Mouse (Mus musculus) myocyte (in vitro differentiated cells): ENCODE data around the gene Stab2. TPM values are rescaled to one million over a fixed set of nuclear protein-coding genes. Genes with fewer than 3 reads are reported as not detected.

Source experiments
- H3K27me3 ChIP-seq: one replicate; pipeline ENCODE4 v1.6.1; 2011; ENCODE audit not compliant: control insufficient read depth, insufficient read depth, insufficient read length
- H3K36me3 ChIP-seq: one replicate; pipeline ENCODE4 v1.6.1; 2011; ENCODE audit not compliant: control insufficient read depth, insufficient read depth
- H3K4me2 ChIP-seq: one replicate; pipeline ENCODE4 v1.6.1; 2011; ENCODE audit warnings: low read depth, control low read depth
- H3K4me3 ChIP-seq: one replicate; pipeline ENCODE4 v1.5.1; 2011; ENCODE audit warnings: mild to moderate bottlenecking, control low read depth, moderate library complexity
- H3K79me2 ChIP-seq: one replicate; pipeline ENCODE4 v1.6.1; 2011; ENCODE audit not compliant: control insufficient read depth, insufficient read depth
- H3ac ChIP-seq: one replicate; pipeline ENCODE4 v1.6.1; 2011; ENCODE audit not compliant: control insufficient read depth, insufficient read length
- CEBPB ChIP-seq: IDR thresholded peaks from 2 replicates; pipeline ENCODE4 v1.6.1; 2011; ENCODE audit warnings: mild to moderate bottlenecking, moderate library complexity; ENCODE audit not compliant: poor library complexity, insufficient read depth, severe bottlenecking
- E2F4 ChIP-seq: IDR thresholded peaks from one replicate; pipeline ENCODE4 v1.6.1; 2011; ENCODE audit warnings: mild to moderate bottlenecking, control low read depth, moderate library complexity; ENCODE audit not compliant: insufficient read depth
- MAX ChIP-seq: IDR thresholded peaks from one replicate; pipeline ENCODE4 v1.6.1; 2011; ENCODE audit warnings: low read depth, mild to moderate bottlenecking, control low read depth
- MYOD1 ChIP-seq, 3 experiments: IDR thresholded peaks; one replicate each; pipeline ENCODE4 v1.6.1; 2011; ENCODE audit warnings: control low read depth in 2 of 3, low read depth in 2 of 3, mild to moderate bottlenecking in 2 of 3, moderate library complexity in 1 of 3; ENCODE audit not compliant: insufficient read length in 2 of 3, control insufficient read depth in 1 of 3
- MYOG ChIP-seq, 3 experiments: IDR thresholded peaks; one replicate each; pipeline ENCODE4 v1.6.1; 2011; ENCODE audit warnings: control low read depth in 2 of 3, low read depth in 2 of 3, mild to moderate bottlenecking in 2 of 3; ENCODE audit not compliant: insufficient read length in 2 of 3, control insufficient read depth in 1 of 3, insufficient read depth in 1 of 3
- POLR2A ChIP-seq: IDR thresholded peaks from one replicate; pipeline ENCODE4 v1.6.1; 2011; ENCODE audit warnings: low read depth, mild to moderate bottlenecking, control low read depth, moderate library complexity; ENCODE audit not compliant: insufficient read length
- POLR2AphosphoS2 ChIP-seq: IDR thresholded peaks from one replicate; pipeline ENCODE4 v1.6.1; 2011; ENCODE audit warnings: low read depth, control low read depth; ENCODE audit not compliant: insufficient read length
- REST ChIP-seq: IDR thresholded peaks from one replicate; pipeline ENCODE4 v1.6.1; 2011; ENCODE audit warnings: mild to moderate bottlenecking, control low read depth, moderate library complexity; ENCODE audit not compliant: insufficient read depth, insufficient read length
- SRF ChIP-seq: IDR thresholded peaks from one replicate; pipeline ENCODE4 v1.6.1; 2011; ENCODE audit warnings: low read depth; ENCODE audit not compliant: control insufficient read depth, insufficient read length
- TCF12 ChIP-seq: IDR thresholded peaks from one replicate; pipeline ENCODE4 v1.6.1; 2011; ENCODE audit warnings: mild to moderate bottlenecking, control low read depth; ENCODE audit not compliant: poor library complexity, insufficient read depth, severe bottlenecking
- TCF3 ChIP-seq: IDR thresholded peaks from one replicate; pipeline ENCODE4 v1.6.1; 2011; ENCODE audit warnings: low read depth, control low read depth; ENCODE audit not compliant: insufficient read length
- USF1 ChIP-seq: IDR thresholded peaks from one replicate; pipeline ENCODE4 v1.6.1; 2011; ENCODE audit warnings: low read depth, mild to moderate bottlenecking, control low read depth, moderate library complexity
- polyA plus RNA-seq: library from polyadenylated mRNA; unstranded; fragments of >200 nt; fragmentation: generic; extraction: Trizol; gene quantifications from one replicate; pipeline ENCODE4 v1.2.1, GENCODE M21; 2012; ENCODE audit warnings: missing spikeins

The Stab2 gene
- polyA plus RNA-seq, 1 experiment = 0.17 TPM

- H3K36me3 ChIP-seq = no peaks in the 10 kb centered on the region
- H3ac ChIP-seq = no peak overlapping the region
- TF ChIP-seq E2F4 (no peak), MYOG (IDR thresholded peaks at IDR 0.05; ENCODE audit: control insufficient read depth in 1 of 3, insufficient read depth in 1 of 3, insufficient read length in 2 of 3, low read depth in 2 of 3) (no peak), USF1 (no peak), POLR2AphosphoS2 (no peak)
- no peak overlapping the region for H3K4me2 ChIP-seq
- peaks cover 57% of the 10 kb centered on the region for H3K79me2 ChIP-seq
- H3K4me3 ChIP-seq = no peak overlapping the region
- H3K27me3 ChIP-seq = no peaks in the 10 kb centered on the region
These were observed 212.9 kb downstream of the Stab2 start for GRCm38 (mm10) chr10:86794794-86795535.

GRCm38 (mm10) chr10:86794196-86794595 lies 213.6 kb downstream of the Stab2 start:
- TF ChIP-seq MYOG (IDR thresholded peaks at IDR 0.05; ENCODE audit: control insufficient read depth in 1 of 3, insufficient read depth in 1 of 3, insufficient read length in 2 of 3, low read depth in 2 of 3) (no peak), SRF (no peak), USF1 (no peak), CEBPB (no peak), MAX (no peak), REST (no peak), POLR2A (no peak), E2F4 (no peak), TCF12 (no peak), POLR2AphosphoS2 (no peak), MYOD1 (IDR thresholded peaks at IDR 0.05; ENCODE audit: control insufficient read depth in 1 of 3, insufficient read length in 2 of 3, low read depth in 2 of 3) (no peak), TCF3 (no peak)
- H3ac ChIP-seq = no peak overlapping the region
- no peak overlapping the region for H3K4me3 ChIP-seq
- H3K4me2 ChIP-seq = no peak overlapping the region
- H3K27me3 ChIP-seq = no peaks in the 10 kb centered on the region
- H3K79me2 ChIP-seq = peaks cover 64% of the 10 kb centered on the region
- no peaks in the 10 kb centered on the region for H3K36me3 ChIP-seq

- H3K36me3 ChIP-seq = no peaks in the 10 kb centered on the region
- no peak overlapping the region for H3K4me2 ChIP-seq
- H3K4me3 ChIP-seq = no peak overlapping the region
- H3K79me2 ChIP-seq = peaks cover 70% of the 10 kb centered on the region
- no peak overlapping the region for H3ac ChIP-seq
- H3K27me3 ChIP-seq = no peaks in the 10 kb centered on the region
- TF ChIP-seq USF1 (no peak), POLR2AphosphoS2 (no peak), MYOG (IDR thresholded peaks at IDR 0.05; ENCODE audit: control insufficient read depth in 1 of 3, insufficient read depth in 1 of 3, insufficient read length in 2 of 3, low read depth in 2 of 3) (peak in 2 of 3 experiments; percentile 49 to 51), SRF (no peak), TCF3 (no peak), POLR2A (no peak)
These were observed 214.3 kb downstream of the Stab2 start for GRCm38 (mm10) chr10:86793509-86793951.

GRCm38 (mm10) chr10:86791507-86792184 lies 216.2 kb downstream of the Stab2 start:
- Histone ChIP-seq H3K36me3 (no peaks in the 10 kb centered on the region), H3ac (no peak overlapping the region), H3K4me3 (no peak overlapping the region), H3K4me2 (no peak overlapping the region), H3K79me2 (peaks cover 88% of the 10 kb centered on the region), H3K27me3 (no peaks in the 10 kb centered on the region)
- TF ChIP-seq POLR2A = no peak
- no peak for TF ChIP-seq E2F4
- TF ChIP-seq MAX = no peak
- no peak for TF ChIP-seq USF1
- TF ChIP-seq MYOG (IDR thresholded peaks at IDR 0.05; ENCODE audit: control insufficient read depth in 1 of 3, insufficient read depth in 1 of 3, insufficient read length in 2 of 3, low read depth in 2 of 3) = no peak
- TF ChIP-seq POLR2AphosphoS2 = no peak
- no peak for TF ChIP-seq SRF
- no peak for TF ChIP-seq CEBPB
- TF ChIP-seq MYOD1 (IDR thresholded peaks at IDR 0.05; ENCODE audit: control insufficient read depth in 1 of 3, insufficient read length in 2 of 3, low read depth in 2 of 3) = no peak
- TF ChIP-seq TCF3 = no peak
- TF ChIP-seq TCF12 = no peak
- TF ChIP-seq REST = no peak

Other genes with a start within 250 kb of the Stab2 start
- not detected for gene Gm49358, start 244.1 kb downstream of the Stab2 start, polyA plus RNA-seq
- 15.5 TPM for gene Nt5dc3, start 229.0 kb downstream of the Stab2 start, polyA plus RNA-seq
- not detected for gene 1700113H08Rik, start 50.0 kb upstream of the Stab2 start, polyA plus RNA-seq